Mouse (Mus musculus): ENCODE data around the gene Osbpl5.

Gene Osbpl5

GRCm38 (mm10) chr7:143756125-143757026 lies at the start of gene Osbpl5:
TSS of gene Osbpl5 (minus strand) at chr7:143756985.
- no peak for DNase-seq (ENCODE audit: low spot score in 2 of 2)

GRCm38 (mm10) chr7:143805199-143805624 lies 48.4 kb upstream of the Osbpl5 start:
- peak; percentile 57 to 60 for DNase-seq (ENCODE audit: low spot score in 2 of 2)

GRCm38 (mm10) chr7:143801195-143802065 lies 44.6 kb upstream of the Osbpl5 start:
- DNase-seq (ENCODE audit: low spot score in 2 of 2): no peak

- no peak for DNase-seq (ENCODE audit: low spot score in 2 of 2)
Measured at GRCm38 (mm10) chr7:143800770-143801169, 44.0 kb upstream of the Osbpl5 start.

GRCm38 (mm10) chr7:143798783-143799182 lies 42.0 kb upstream of the Osbpl5 start:
- no peak for DNase-seq (ENCODE audit: low spot score in 2 of 2)

- DNase-seq (ENCODE audit: low spot score in 2 of 2): peak in 1 of 2 experiments; percentile 39
Measured at GRCm38 (mm10) chr7:143793121-143793520, 36.3 kb upstream of the Osbpl5 start.

GRCm38 (mm10) chr7:143792336-143792985 lies 35.7 kb upstream of the Osbpl5 start:
- DNase-seq (ENCODE audit: low spot score in 2 of 2): no peak

- DNase-seq (ENCODE audit: low spot score in 2 of 2): peak; percentile 77 to 86
Measured at GRCm38 (mm10) chr7:143783996-143784829, 27.4 kb upstream of the Osbpl5 start, which contains the start of gene Mrgpre. TSS of gene Mrgpre (minus strand) at chr7:143784500.

GRCm38 (mm10) chr7:143783378-143783995 lies 26.7 kb upstream of the Osbpl5 start:
- no peak for DNase-seq (ENCODE audit: low spot score in 2 of 2)

GRCm38 (mm10) chr7:143777375-143777774 lies 20.6 kb upstream of the Osbpl5 start:
- no peak for DNase-seq (ENCODE audit: low spot score in 2 of 2)

- DNase-seq (ENCODE audit: low spot score in 2 of 2): no peak
Measured at GRCm38 (mm10) chr7:143776137-143776536, 19.4 kb upstream of the Osbpl5 start.

GRCm38 (mm10) chr7:143769461-143769860 lies 12.7 kb upstream of the Osbpl5 start:
- DNase-seq (ENCODE audit: low spot score in 2 of 2): no peak

- no peak for DNase-seq (ENCODE audit: low spot score in 2 of 2)
Measured at GRCm38 (mm10) chr7:143768267-143768666, 11.5 kb upstream of the Osbpl5 start.

GRCm38 (mm10) chr7:143766893-143767292 lies 10.1 kb upstream of the Osbpl5 start, which contains the start of gene Mrgprg:
TSS of gene Mrgprg (minus strand) at chr7:143766993.
- no peak for DNase-seq (ENCODE audit: low spot score in 2 of 2)

- DNase-seq (ENCODE audit: low spot score in 2 of 2): no peak
Measured at GRCm38 (mm10) chr7:143764876-143765530, 8.2 kb upstream of the Osbpl5 start.

GRCm38 (mm10) chr7:143763794-143764193 lies 7.0 kb upstream of the Osbpl5 start:
- DNase-seq (ENCODE audit: low spot score in 2 of 2): no peak

- no peak for DNase-seq (ENCODE audit: low spot score in 2 of 2)
Measured at GRCm38 (mm10) chr7:143758956-143759355, 2.2 kb upstream of the Osbpl5 start.

GRCm38 (mm10) chr7:143757696-143758095 lies 911 bp upstream of the Osbpl5 start:
- DNase-seq (ENCODE audit: low spot score in 2 of 2): no peak

- peak; percentile 78 to 79 for DNase-seq (ENCODE audit: low spot score in 2 of 2)
Measured at GRCm38 (mm10) chr7:143757027-143757390, 224 bp upstream of the Osbpl5 start.
